In the genomic region with DNA sequence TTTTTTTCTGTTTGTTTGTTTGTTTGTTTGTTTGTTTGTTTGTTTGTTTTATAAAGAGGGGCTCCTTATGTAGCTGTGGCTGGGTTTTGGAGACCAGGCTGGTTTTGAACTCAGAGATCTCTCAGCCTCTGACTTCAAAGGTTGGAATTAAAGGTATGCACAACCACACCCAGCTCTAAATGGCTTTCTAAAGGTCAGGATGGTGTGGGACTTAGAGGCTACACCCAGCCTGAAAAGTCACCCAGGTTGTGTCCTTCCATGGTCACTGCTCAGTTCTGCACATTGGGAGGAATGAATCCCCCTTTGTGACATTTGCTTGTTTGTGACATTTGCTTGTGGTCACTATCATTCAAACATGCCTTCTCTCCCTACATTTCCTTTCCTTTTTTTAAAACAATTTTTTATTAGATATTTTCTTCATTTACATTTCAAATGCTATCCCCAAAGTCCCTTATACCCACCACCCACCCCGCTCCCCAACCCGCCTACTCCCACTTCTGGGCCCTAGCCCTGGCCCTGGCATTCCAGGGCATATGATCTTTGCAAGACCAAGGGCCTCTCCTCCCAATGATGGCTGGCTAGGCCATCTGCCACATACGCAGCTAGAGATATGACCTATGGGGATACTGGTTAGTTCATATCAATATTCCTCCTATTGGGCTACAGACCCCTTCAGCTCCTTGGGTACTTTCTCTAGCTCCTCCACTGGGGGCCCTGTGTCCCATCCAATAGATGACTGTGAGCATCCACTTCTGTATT, we compare ENCODE assay signal across 18 mouse cellular contexts.
"Had no signal": no experiment of that assay in that cellular context is flagged by ENCODE, and none has a peak within 500 bp of the region (broad histone marks: within the 10 kb centered on the region; RNA-seq: fewer than 3 reads in every experiment).

No protein-coding gene starts in this region.

- ATAC-seq: intestine, postnatal 0 days; midbrain, embryonic 16.5 days had no signal

- H3K36me3 ChIP-seq: midbrain, embryonic 12.5 days; neural tube, embryonic 13.5 days; stomach, embryonic 15.5 days had no signal

- H3K9ac ChIP-seq: liver, embryonic 14.5 days; midbrain, embryonic 12.5 days; neural tube, embryonic 13.5 days; stomach, embryonic 15.5 days had no signal

- H3K4me1 ChIP-seq: midbrain, embryonic 12.5 days; neural tube, embryonic 13.5 days; stomach, embryonic 15.5 days had no signal

- H3K4me3 ChIP-seq: left cerebral cortex, adult 2 months; midbrain, embryonic 12.5 days; myocyte; neural tube, embryonic 13.5 days; stomach, embryonic 15.5 days had no signal

- H3K4me2 ChIP-seq: midbrain, embryonic 12.5 days; neural tube, embryonic 13.5 days; stomach, embryonic 15.5 days had no signal

- DNase-seq: kidney, adult 2 months; kidney, postnatal 10 days; kidney, postnatal 36 days; layer of hippocampus, postnatal 36 days; lung, adult 2 months; lung, postnatal 14 days; lung, postnatal 4 days; right cerebral cortex, postnatal 25 days; spleen, adult 18-20 months; thymus, postnatal 25 days had no signal

- H3K9me3 ChIP-seq: midbrain, embryonic 12.5 days; neural tube, embryonic 13.5 days; stomach, embryonic 15.5 days had no signal

- H3K27ac ChIP-seq: left cerebral cortex, adult 2 months; liver, embryonic 14.5 days; midbrain, embryonic 12.5 days; neural tube, embryonic 13.5 days; stomach, embryonic 15.5 days had no signal

- H3K27me3 ChIP-seq: midbrain, embryonic 12.5 days; neural tube, embryonic 13.5 days; stomach, embryonic 15.5 days had no signal
